Mouse (Mus musculus) kidney, embryonic 15.5 days (tissue): Measurements from ENCODE around the gene Cwf19l1. TPM values are rescaled to one million over a fixed set of nuclear protein-coding genes. Genes with fewer than 3 reads are reported as not detected.
A peak's percentile ranks its signal among the peaks of the same experiment; 100 is the strongest.

Experiments
- ATAC-seq: fragments of 200-750 bp; cut with Nextera tagmentation; replicated peaks from 2 replicates; pipeline ENCODE4 v1.8.0; 2017; ENCODE audit warnings: moderate TSS enrichment; ENCODE audit not compliant: low FRiP score
- H3K27ac ChIP-seq: fragments of 300-500 bp; sonication (generic); 2 replicates; pipeline ENCODE4 v1.5.1; 2015; ENCODE audit warnings: mild to moderate bottlenecking, inconsistent platforms
- H3K27me3 ChIP-seq: fragments of 300-500 bp; sonication (generic); 2 replicates; pipeline ENCODE4 v1.6.1; 2015; ENCODE audit warnings: inconsistent platforms
- H3K36me3 ChIP-seq: fragments of 300-500 bp; sonication (generic); 2 replicates; pipeline ENCODE4 v1.6.1; 2015; ENCODE audit warnings: inconsistent platforms
- H3K4me1 ChIP-seq: fragments of 300-500 bp; sonication (generic); 2 replicates; pipeline ENCODE4 v1.6.1; 2015; ENCODE audit warnings: inconsistent platforms
- H3K4me2 ChIP-seq: fragments of 300-500 bp; sonication (generic); 2 replicates; pipeline ENCODE4 v1.6.1; 2015; ENCODE audit warnings: moderate library complexity, mild to moderate bottlenecking, inconsistent platforms
- H3K4me3 ChIP-seq: fragments of 300-500 bp; sonication (generic); replicated peaks from 2 replicates; pipeline ENCODE4 v1.5.1; 2015; ENCODE audit warnings: mild to moderate bottlenecking, inconsistent platforms
- H3K9ac ChIP-seq: fragments of 300-500 bp; sonication (generic); 2 replicates; pipeline ENCODE4 v1.6.1; 2015; ENCODE audit warnings: mild to moderate bottlenecking, inconsistent platforms
- H3K9me3 ChIP-seq: fragments of 300-500 bp; sonication (generic); replicated peaks from 2 replicates; pipeline ENCODE4 v1.6.1; 2016; ENCODE audit warnings: inconsistent platforms
- WGBS: fragments of 180-500 bp; shearing (Covaris S2); methylation state at CpG from one replicate; pipeline ENCODE4 v1.1.7; 2015; ENCODE audit warnings: mixed read lengths; 5-methylcytosine and 5-hydroxymethylcytosine counted together
- polyA plus RNA-seq: library from polyadenylated mRNA; unstranded; fragments of >200 nt; fragmentation: Nextera tagmentation; extraction: Ambion mirVana; gene quantifications from 2 replicates; pipeline ENCODE4 v1.2.1, GENCODE M21; 2015

Gene Cwf19l1
- polyA plus RNA-seq: 31.0 and 34.2 TPM in 2 replicates

GRCm38 (mm10) chr19:44135072-44135959 is at the start of gene Cwf19l1:
Gene Cwf19l1 (minus strand): TSS chr19:44135876.
- Histone ChIP-seq H3K9me3 (no peaks in the 10 kb centered on the region), H3K4me3 (peak within 1 kb of the TSS; percentile 92), H3K4me1 (peaks cover 9% of the 10 kb centered on the region), H3K9ac (peak within 1 kb of the TSS; percentile 68), H3K27me3 (no peaks in the 10 kb centered on the region), H3K36me3 (peaks cover 49% of the 10 kb centered on the region), H3K4me2 (peak within 1 kb of the TSS; percentile 84), H3K27ac (peak within 1 kb of the TSS; percentile 98)
- WGBS: under 1% methylated on average over 45 of the region's 45 CpGs
- ATAC-seq: peak; percentile 90

- no peak overlapping the region for H3K4me3 ChIP-seq
- H3K9ac ChIP-seq: no peak overlapping the region
- no peak for ATAC-seq
- H3K27ac ChIP-seq: no peak overlapping the region
- no peaks in the 10 kb centered on the region for H3K27me3 ChIP-seq
- 64% methylated on average over 3 of the region's 3 CpGs for WGBS
- H3K36me3 ChIP-seq: no peaks in the 10 kb centered on the region
- no peaks in the 10 kb centered on the region for H3K9me3 ChIP-seq
- H3K4me2 ChIP-seq: no peak overlapping the region
- H3K4me1 ChIP-seq: no peaks in the 10 kb centered on the region
Measured at GRCm38 (mm10) chr19:44183968-44184367, 48.3 kb upstream of the Cwf19l1 start.

GRCm38 (mm10) chr19:44180502-44180901 is 44.8 kb upstream of the Cwf19l1 start:
- Histone ChIP-seq H3K36me3 (no peaks in the 10 kb centered on the region), H3K4me2 (no peak overlapping the region), H3K27me3 (no peaks in the 10 kb centered on the region), H3K9ac (no peak overlapping the region), H3K27ac (no peak overlapping the region), H3K9me3 (no peaks in the 10 kb centered on the region), H3K4me1 (no peaks in the 10 kb centered on the region), H3K4me3 (no peak overlapping the region)
- ATAC-seq: no peak
- WGBS: 70% methylated on average over 1 of the region's 1 CpGs

- Histone ChIP-seq H3K27me3 (no peaks in the 10 kb centered on the region), H3K27ac (no peak overlapping the region), H3K4me3 (no peak overlapping the region), H3K9me3 (no peaks in the 10 kb centered on the region), H3K4me2 (no peak overlapping the region), H3K9ac (no peak overlapping the region), H3K36me3 (no peaks in the 10 kb centered on the region), H3K4me1 (no peaks in the 10 kb centered on the region)
- 91% methylated on average over 3 of the region's 3 CpGs for WGBS
- ATAC-seq: no peak
Measured at GRCm38 (mm10) chr19:44176741-44177140, 41.1 kb upstream of the Cwf19l1 start.

GRCm38 (mm10) chr19:44174835-44175234 is 39.2 kb upstream of the Cwf19l1 start:
- H3K4me3 ChIP-seq: no peak overlapping the region
- no peaks in the 10 kb centered on the region for H3K36me3 ChIP-seq
- no peaks in the 10 kb centered on the region for H3K4me1 ChIP-seq
- no peaks in the 10 kb centered on the region for H3K27me3 ChIP-seq
- H3K9me3 ChIP-seq: no peaks in the 10 kb centered on the region
- H3K27ac ChIP-seq: no peak overlapping the region
- ATAC-seq: no peak
- WGBS: 59% methylated on average over 8 of the region's 8 CpGs
- H3K9ac ChIP-seq: no peak overlapping the region
- H3K4me2 ChIP-seq: no peak overlapping the region

GRCm38 (mm10) chr19:44161515-44161914 is 25.8 kb upstream of the Cwf19l1 start:
- Histone ChIP-seq H3K27ac (no peak overlapping the region), H3K4me2 (no peak overlapping the region), H3K9me3 (no peaks in the 10 kb centered on the region), H3K27me3 (no peaks in the 10 kb centered on the region), H3K36me3 (no peaks in the 10 kb centered on the region), H3K4me3 (no peak overlapping the region), H3K4me1 (no peaks in the 10 kb centered on the region), H3K9ac (no peak overlapping the region)
- WGBS: 15% methylated on average over 3 of the region's 3 CpGs
- no peak for ATAC-seq

GRCm38 (mm10) chr19:44159386-44159785 is 23.7 kb upstream of the Cwf19l1 start:
- Histone ChIP-seq H3K27ac (no peak overlapping the region), H3K27me3 (0 out of 2 replicates have a peak, but pooled peaks cover 5% of the 10 kb centered on the region), H3K9me3 (no peaks in the 10 kb centered on the region), H3K36me3 (no peaks in the 10 kb centered on the region), H3K4me2 (no peak overlapping the region), H3K4me1 (no peaks in the 10 kb centered on the region), H3K4me3 (no peak overlapping the region), H3K9ac (no peak overlapping the region)
- ATAC-seq: no peak
- 86% methylated on average over 3 of the region's 3 CpGs for WGBS

GRCm38 (mm10) chr19:44157005-44157404 is 21.3 kb upstream of the Cwf19l1 start:
- no peak overlapping the region for H3K9ac ChIP-seq
- no peak for ATAC-seq
- no peaks in the 10 kb centered on the region for H3K36me3 ChIP-seq
- H3K9me3 ChIP-seq: no peaks in the 10 kb centered on the region
- H3K4me2 ChIP-seq: no peak overlapping the region
- no peak overlapping the region for H3K4me3 ChIP-seq
- no peaks in the 10 kb centered on the region for H3K4me1 ChIP-seq
- peaks cover 17% of the 10 kb centered on the region for H3K27me3 ChIP-seq
- H3K27ac ChIP-seq: no peak overlapping the region
- 92% methylated on average over 10 of the region's 10 CpGs for WGBS

- 77% methylated on average over 5 of the region's 5 CpGs for WGBS
- no peaks in the 10 kb centered on the region for H3K4me1 ChIP-seq
- no peak overlapping the region for H3K27ac ChIP-seq
- no peak for ATAC-seq
- H3K4me3 ChIP-seq: no peak overlapping the region
- no peak overlapping the region for H3K4me2 ChIP-seq
- no peak overlapping the region for H3K9ac ChIP-seq
- H3K36me3 ChIP-seq: no peaks in the 10 kb centered on the region
- peaks cover 25% of the 10 kb centered on the region for H3K27me3 ChIP-seq
- no peaks in the 10 kb centered on the region for H3K9me3 ChIP-seq
Measured at GRCm38 (mm10) chr19:44153781-44154180, 18.1 kb upstream of the Cwf19l1 start.

GRCm38 (mm10) chr19:44148991-44149390 is 13.3 kb upstream of the Cwf19l1 start:
- 65% methylated on average over 2 of the region's 2 CpGs for WGBS
- no peak for ATAC-seq
- H3K4me3 ChIP-seq: no peak overlapping the region
- H3K36me3 ChIP-seq: peaks cover 3% of the 10 kb centered on the region; the same call in 1 of the 2 replicates
- no peak overlapping the region for H3K9ac ChIP-seq
- H3K4me2 ChIP-seq: no peak overlapping the region
- H3K4me1 ChIP-seq: peaks cover 17% of the 10 kb centered on the region
- H3K9me3 ChIP-seq: no peaks in the 10 kb centered on the region
- no peak overlapping the region for H3K27ac ChIP-seq
- peaks cover 25% of the 10 kb centered on the region for H3K27me3 ChIP-seq

- no peak for ATAC-seq
Measured at GRCm38 (mm10) chr19:44148345-44148744, 12.7 kb upstream of the Cwf19l1 start.

GRCm38 (mm10) chr19:44146951-44147350 is 11.3 kb upstream of the Cwf19l1 start:
- no peak for ATAC-seq
- WGBS: 94% methylated on average over 8 of the region's 8 CpGs
- Histone ChIP-seq H3K27ac (no peak overlapping the region), H3K4me3 (no peak overlapping the region), H3K4me1 (peaks cover 17% of the 10 kb centered on the region), H3K27me3 (peaks cover 13% of the 10 kb centered on the region), H3K9ac (no peak overlapping the region), H3K36me3 (peaks cover 23% of the 10 kb centered on the region), H3K4me2 (no peak overlapping the region), H3K9me3 (no peaks in the 10 kb centered on the region)

More at GRCm38 (mm10) chr19:44148345-44148744, 12.7 kb upstream of the Cwf19l1 start:
- Histone ChIP-seq H3K9ac (no peak overlapping the region), H3K4me3 (no peak overlapping the region), H3K4me1 (peaks cover 17% of the 10 kb centered on the region), H3K9me3 (no peaks in the 10 kb centered on the region), H3K4me2 (no peak overlapping the region), H3K27me3 (peaks cover 20% of the 10 kb centered on the region), H3K27ac (no peak overlapping the region), H3K36me3 (peaks cover 9% of the 10 kb centered on the region)
- 39% methylated on average over 2 of the region's 2 CpGs for WGBS
